Mouse (Mus musculus) adrenal gland, postnatal 10 days (tissue): ENCODE data around the gene Bco1. TPM values are rescaled to one million over a fixed set of nuclear protein-coding genes. Genes with fewer than 3 reads are reported as not detected.

Source experiments
- total RNA-seq, 2 experiments: library from RNA; stranded (reverse); gene quantifications; 2 replicates each; pipeline ENCODE4 v1.2.3; 2021

The Bco1 gene
- total RNA-seq, 2 experiments from 2014 or later: 1.2 to 2.8 TPM

Other genes starting within 250 kb of the Bco1 start
- 10 to 100 TPM; 40.1 to 46.4 TPM for gene Cmc2, start 174.4 kb upstream of the Bco1 start, total RNA-seq
- gene Cenpn, start 174.1 kb upstream of the Bco1 start, total RNA-seq: 10 to 100 TPM in 1 of 2 experiments, 1 to 10 TPM in 1; 7.1 to 10.5 TPM
- 10 to 100 TPM; 16.0 to 19.0 TPM for gene Atmin, start 152.5 kb upstream of the Bco1 start, total RNA-seq
- 1 to 10 TPM in 1 of 2 experiments, under 1 TPM in 1; 0.99 to 1.2 TPM for gene 1700030J22Rik, start 116.9 kb upstream of the Bco1 start, total RNA-seq
- 100 to 1,000 TPM; 145 to 162 TPM for gene Gcsh, start 102.3 kb upstream of the Bco1 start, total RNA-seq
- under 1 TPM; 0.36 to 0.94 TPM for gene Pkd1l2, start 13.4 kb upstream of the Bco1 start, total RNA-seq
- 10 to 100 TPM in 1 of 2 experiments, 1 to 10 TPM in 1; 7.7 to 12.1 TPM for gene Gan, start 62.3 kb downstream of the Bco1 start, total RNA-seq
- 10 to 100 TPM; 77.7 to 82.3 TPM for gene Cmip, start 161.2 kb downstream of the Bco1 start, total RNA-seq